Mouse (Mus musculus) lung, adult 2 months (tissue): ENCODE results near the gene Olfr1294. TPM values are rescaled to one million over a fixed set of nuclear protein-coding genes. Genes with fewer than 3 reads are reported as not detected.

ENCODE experiments used
- DNase-seq: peaks from one replicate; pipeline ENCODE4 v3.0.0; 2022
- H3K4me1 ChIP-seq: fragments of 200-500 bp; 2 replicates; pipeline ENCODE4 v1.6.1; 2011; ENCODE audit warnings: low read length; ENCODE audit not compliant: control insufficient read depth, insufficient read depth
- H3K4me3 ChIP-seq: fragments of 200-500 bp; replicated peaks from 2 replicates; pipeline ENCODE3; 2011; ENCODE audit warnings: low read depth, mild to moderate bottlenecking, control low read depth, low read length; ENCODE audit errors: extremely low read depth
- CTCF ChIP-seq: fragments of 200-500 bp; IDR thresholded peaks from 2 replicates; pipeline ENCODE4 v1.5.1; 2011; ENCODE audit warnings: mild to moderate bottlenecking, low read length, control low read depth; ENCODE audit not compliant: insufficient read depth
- POLR2A ChIP-seq: fragments of 200-500 bp; IDR thresholded peaks from 2 replicates; pipeline ENCODE4 v1.6.1; 2011; ENCODE audit warnings: low read depth, mild to moderate bottlenecking, control low read depth, low read length, borderline replicate concordance; ENCODE audit errors: extremely low read depth
- WGBS: fragments of 180-500 bp; shearing (Covaris S2); methylation state at CpG from one replicate; pipeline ENCODE4 v1.1.7; 2018; 5-methylcytosine and 5-hydroxymethylcytosine counted together
- polyA plus RNA-seq: library from polyadenylated mRNA; depleted of rRNA; stranded (reverse); fragments of >200 nt; gene quantifications from 2 replicates; pipeline ENCODE4 v1.2.3, GENCODE M21; 2012; rRNA removed

Gene Olfr1294
- not detected in 2 replicates for polyA plus RNA-seq

DNA sequence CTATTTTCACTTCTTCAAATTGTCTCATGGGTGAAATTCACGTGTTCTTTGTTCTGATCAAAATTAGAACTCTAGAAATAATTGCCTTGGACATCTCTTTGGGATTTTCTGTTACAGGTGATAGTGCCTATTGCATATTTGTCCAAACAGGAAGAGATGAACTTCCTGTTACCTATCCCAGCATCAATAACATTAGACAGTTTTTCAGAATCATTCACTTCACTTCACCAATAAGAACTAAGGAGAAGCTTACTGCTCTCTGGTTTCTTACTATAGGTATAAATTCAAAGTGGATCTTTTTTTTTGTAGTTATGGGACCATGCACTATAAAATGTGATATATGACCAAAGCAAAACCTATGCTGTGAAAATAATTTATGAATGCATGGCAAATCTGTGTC, at the start of gene Olfr1294:
TSS of gene Olfr1294 (minus strand) at position 101 of the 400 bp plus-strand sequence.
- TF ChIP-seq POLR2A: no peak
- TF ChIP-seq CTCF: no peak
- no peaks in the 10 kb centered on the region for H3K4me1 ChIP-seq
- 37% methylated on average over 1 of the region's 1 CpGs for WGBS
- no peak within 1 kb of the TSS for H3K4me3 ChIP-seq
- DNase-seq: no peak

DNA sequence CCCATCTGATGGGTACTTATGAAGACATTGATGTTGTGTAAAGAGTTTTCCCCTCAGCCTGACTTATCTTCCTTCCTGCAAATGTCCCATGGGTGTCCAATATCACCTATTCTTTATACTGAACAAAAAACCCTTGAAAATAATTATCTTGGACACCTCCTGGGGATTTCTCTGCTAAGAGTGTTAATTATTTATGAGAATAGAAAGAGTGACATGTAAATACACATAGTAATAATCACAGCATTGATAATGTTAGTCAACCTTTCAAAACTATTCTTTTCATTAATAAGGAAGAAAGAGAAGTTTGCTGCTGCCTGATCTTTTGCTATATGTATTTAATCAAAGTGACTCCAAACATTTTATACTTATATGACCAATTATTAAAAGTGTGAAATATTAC, 29.5 kb upstream of the Olfr1294 start, which contains the start of gene Olfr1295:
TSS of gene Olfr1295 (minus strand) at position 101 of the 400 bp plus-strand sequence.
- no peak for DNase-seq
- TF ChIP-seq POLR2A (no peak), CTCF (no peak)
- Histone ChIP-seq H3K4me3 (no peak within 1 kb of the TSS), H3K4me1 (no peaks in the 10 kb centered on the region)

DNA sequence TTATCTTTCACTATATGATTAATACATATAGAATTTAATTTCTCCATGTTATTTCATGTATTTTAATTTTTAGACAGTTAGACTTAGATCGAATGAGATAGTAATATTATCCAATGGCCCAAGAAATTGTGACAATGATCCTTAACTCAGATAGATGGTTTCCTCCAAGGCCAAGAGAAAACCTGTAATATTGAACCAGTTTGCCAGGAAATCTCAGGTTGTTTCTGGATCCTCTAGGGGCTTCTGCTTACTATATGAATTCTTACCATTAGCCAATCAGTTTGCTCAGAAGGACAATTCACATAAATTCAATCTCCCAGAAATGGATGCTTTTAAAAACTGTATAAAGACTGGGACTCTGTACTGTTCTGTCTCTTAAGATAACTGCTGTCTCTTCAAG, 15.2 kb downstream of the Olfr1294 start, which contains the start of gene Olfr1293-ps:
TSS of gene Olfr1293-ps (plus strand) at position 301 of the 400 bp plus-strand sequence.
- H3K4me1 ChIP-seq: no peaks in the 10 kb centered on the region
- no peak within 1 kb of the TSS for H3K4me3 ChIP-seq
- no peak for DNase-seq
- no peak for TF ChIP-seq POLR2A
- WGBS: 74% methylated on average over 1 of the region's 1 CpGs

DNA sequence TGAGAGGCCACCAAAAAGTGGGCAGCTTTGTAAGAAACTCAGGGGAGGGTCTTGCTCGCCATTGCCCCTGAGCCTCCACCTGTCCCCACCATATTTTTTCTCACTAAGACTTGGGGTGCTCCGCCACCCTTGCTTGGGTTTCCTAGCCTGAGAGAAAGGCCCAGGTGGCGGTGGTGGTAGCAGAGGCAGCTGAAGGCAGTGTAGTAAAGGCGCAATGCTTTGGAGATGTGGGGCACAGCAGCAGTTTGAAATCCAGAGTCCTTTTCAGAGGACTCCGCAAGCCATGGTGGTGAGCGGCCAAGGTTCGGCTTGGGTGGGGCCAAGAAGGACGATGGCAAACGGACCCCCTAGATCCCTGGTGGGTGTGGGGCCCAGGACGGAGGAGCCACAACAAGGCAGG, 22.6 kb downstream of the Olfr1294 start:
- Histone ChIP-seq H3K4me1 (no peaks in the 10 kb centered on the region), H3K4me3 (no peak overlapping the region)
- DNase-seq: no peak
- TF ChIP-seq POLR2A: no peak
- TF ChIP-seq CTCF: no peak
- WGBS: 90% methylated on average over 10 of the region's 10 CpGs

DNA sequence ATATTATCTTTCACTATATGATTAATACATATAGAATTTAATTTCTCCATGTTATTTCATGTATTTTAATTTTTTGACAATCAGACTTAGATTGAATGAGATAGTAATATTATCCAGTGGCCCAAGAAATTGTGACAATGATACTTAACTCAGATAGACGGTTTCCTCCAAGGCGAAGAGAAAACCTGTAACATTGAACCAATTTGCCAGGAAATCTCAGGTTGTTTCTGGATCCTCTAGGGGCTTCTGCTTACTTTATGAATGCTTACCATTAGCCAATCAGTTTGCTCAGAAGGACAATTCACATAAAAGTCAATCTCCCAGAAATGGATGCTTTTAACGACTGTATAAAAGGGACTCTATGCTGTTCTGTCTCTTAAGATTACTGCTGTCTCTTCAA, 43.2 kb downstream of the Olfr1294 start, which contains the start of gene Olfr1291-ps1:
TSS of gene Olfr1291-ps1 (plus strand) at position 301 of the 400 bp plus-strand sequence.
- 86% methylated on average over 3 of the region's 3 CpGs for WGBS
- H3K4me1 ChIP-seq: no peaks in the 10 kb centered on the region
- TF ChIP-seq CTCF (no peak), POLR2A (no peak)
- no peak for DNase-seq
- no peak within 1 kb of the TSS for H3K4me3 ChIP-seq

DNA sequence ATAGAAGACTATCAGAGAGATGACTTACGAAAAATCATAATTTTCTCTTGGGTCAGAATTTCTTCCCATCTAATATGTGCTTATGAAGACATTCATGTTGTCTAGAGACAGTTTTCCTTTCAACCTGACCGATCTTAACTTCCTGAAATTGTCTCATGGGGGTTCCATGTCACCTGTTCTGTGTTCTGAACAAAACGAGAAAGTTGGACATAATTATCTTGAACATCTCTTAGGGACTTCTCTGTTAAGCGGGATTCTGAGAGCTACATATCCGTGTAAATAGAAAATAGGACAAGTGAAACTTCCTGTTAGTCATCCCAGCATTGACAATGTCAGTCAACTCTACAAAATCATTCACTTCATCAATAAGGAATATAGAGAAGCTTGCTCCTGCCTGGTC, 46.4 kb downstream of the Olfr1294 start, which contains the start of gene Olfr1290:
TSS of gene Olfr1290 (minus strand) at position 101 of the 400 bp plus-strand sequence.
- TF ChIP-seq CTCF (no peak), POLR2A (no peak)

More for the DNA sequence above, 46.4 kb downstream of the Olfr1294 start, which contains the start of gene Olfr1290:
- no peak for DNase-seq
- H3K4me1 ChIP-seq: no peaks in the 10 kb centered on the region
- WGBS: 65% methylated on average over 5 of the region's 5 CpGs
- H3K4me3 ChIP-seq: no peak within 1 kb of the TSS

Other genes with a start within 250 kb of the Olfr1294 start
- gene Olfr1279, start 239.7 kb downstream of the Olfr1294 start, polyA plus RNA-seq: not detected in 2 replicates
- gene Olfr1280, start 226.3 kb downstream of the Olfr1294 start, polyA plus RNA-seq: not detected in 2 replicates
- gene Olfr1281, start 213.8 kb downstream of the Olfr1294 start, polyA plus RNA-seq: not detected in 2 replicates
- gene Olfr1282, start 204.2 kb downstream of the Olfr1294 start, polyA plus RNA-seq: not detected in 2 replicates
- gene Olfr1283, start 173.5 kb downstream of the Olfr1294 start, polyA plus RNA-seq: not detected in 2 replicates
- gene Olfr1284, start 164.8 kb downstream of the Olfr1294 start, polyA plus RNA-seq: not detected in 2 replicates
- gene Olfr1286, start 117.2 kb downstream of the Olfr1294 start, polyA plus RNA-seq: not detected in 2 replicates
- gene Olfr1287, start 91.1 kb downstream of the Olfr1294 start, polyA plus RNA-seq: not detected in 2 replicates
- not detected in 2 replicates for gene Olfr1288, start 66.2 kb downstream of the Olfr1294 start, polyA plus RNA-seq
- gene Olfr1289, start 59.5 kb downstream of the Olfr1294 start, polyA plus RNA-seq: not detected in 2 replicates
- not detected in 2 replicates for gene Olfr1290, start 46.5 kb downstream of the Olfr1294 start, polyA plus RNA-seq
- gene Olfr1291-ps1, start 43.1 kb downstream of the Olfr1294 start, polyA plus RNA-seq: not detected in 2 replicates
- not detected in 2 replicates for gene Olfr1293-ps, start 15.1 kb downstream of the Olfr1294 start, polyA plus RNA-seq
- gene Olfr1295, start 29.4 kb upstream of the Olfr1294 start, polyA plus RNA-seq: not detected in 2 replicates
- gene Olfr1297, start 86.2 kb upstream of the Olfr1294 start, polyA plus RNA-seq: not detected in 2 replicates
- not detected in 2 replicates for gene Olfr1298, start 108.9 kb upstream of the Olfr1294 start, polyA plus RNA-seq
- not detected in 2 replicates for gene Olfr1299, start 121.1 kb upstream of the Olfr1294 start, polyA plus RNA-seq
- not detected in 2 replicates for gene Olfr1301, start 210.7 kb upstream of the Olfr1294 start, polyA plus RNA-seq
- not detected in 2 replicates for gene Olfr1302, start 237.1 kb upstream of the Olfr1294 start, polyA plus RNA-seq